Mouse (Mus musculus) midbrain, embryonic 11.5 days (tissue): ENCODE data around the gene Igfbp1. TPM values are rescaled to one million over a fixed set of nuclear protein-coding genes. Genes with fewer than 3 reads are reported as not detected.

Experiments
- ATAC-seq: fragments of 200-750 bp; cut with Nextera tagmentation; 2 replicates; pipeline ENCODE4 v1.8.0; 2017; ENCODE audit warnings: moderate TSS enrichment, moderate library complexity; ENCODE audit not compliant: low FRiP score
- DNase-seq: peaks from one replicate; pipeline ENCODE4 v3.0.0; 2015; ENCODE audit warnings: low spot score; ENCODE audit errors: missing footprints
- H3K27ac ChIP-seq: fragments of 300-500 bp; sonication (generic); 2 replicates; pipeline ENCODE4 v1.5.1; 2014; ENCODE audit warnings: low read depth, low read length
- H3K27me3 ChIP-seq: fragments of 300-500 bp; sonication (generic); 2 replicates; pipeline ENCODE4 v1.6.1; 2014; ENCODE audit warnings: mild to moderate bottlenecking, low read length, moderate library complexity, mixed read lengths; ENCODE audit not compliant: control insufficient read depth, insufficient read depth
- H3K36me3 ChIP-seq: fragments of 300-500 bp; sonication (generic); 2 replicates; pipeline ENCODE4 v1.6.1; 2014; ENCODE audit warnings: mild to moderate bottlenecking, low read length, moderate library complexity, mixed read lengths; ENCODE audit not compliant: control insufficient read depth, insufficient read depth
- H3K4me1 ChIP-seq: fragments of 300-500 bp; sonication (generic); 2 replicates; pipeline ENCODE4 v1.6.1; 2014; ENCODE audit warnings: low read length; ENCODE audit not compliant: control insufficient read depth, insufficient read depth
- H3K4me2 ChIP-seq: fragments of 300-500 bp; sonication (generic); 2 replicates; pipeline ENCODE4 v1.6.1; 2014; ENCODE audit warnings: mild to moderate bottlenecking, moderate library complexity
- H3K4me3 ChIP-seq: fragments of 300-500 bp; sonication (generic); 2 replicates; pipeline ENCODE4 v1.5.1; 2014; ENCODE audit warnings: low read depth, low read length
- H3K9ac ChIP-seq: fragments of 300-500 bp; sonication (generic); 2 replicates; pipeline ENCODE4 v1.6.1; 2014; ENCODE audit warnings: low read length
- H3K9me3 ChIP-seq: fragments of 300-500 bp; sonication (generic); 2 replicates; pipeline ENCODE4 v1.6.1; 2016; ENCODE audit warnings: low read length; ENCODE audit not compliant: control insufficient read depth
- WGBS: fragments of 180-500 bp; shearing (Covaris S2); extraction: QIAGEN DNeasy Blood & Tissue Kit; methylation state at CpG from one replicate; pipeline ENCODE4 v1.1.7; 2014; 5-methylcytosine and 5-hydroxymethylcytosine counted together
- polyA plus RNA-seq: library from polyadenylated mRNA; unstranded; fragments of >200 nt; fragmentation: Nextera tagmentation; extraction: Ambion mirVana; gene quantifications from 2 replicates; pipeline ENCODE4 v1.2.1, GENCODE M21; 2014

The Igfbp1 gene
- polyA plus RNA-seq, 1 experiment from 2014 or later: 0.14 TPM

GRCm38 (mm10) chr11:7231958-7232357 is 34.4 kb downstream of the Igfbp1 start:
- Histone ChIP-seq H3K36me3 (no peaks in the 10 kb centered on the region), H3K27me3 (no peaks in the 10 kb centered on the region), H3K4me1 (no peaks in the 10 kb centered on the region), H3K4me2 (no peak overlapping the region), H3K4me3 (no peak overlapping the region), H3K9ac (no peak overlapping the region), H3K9me3 (no peaks in the 10 kb centered on the region), H3K27ac (no peak overlapping the region)
- ATAC-seq (no peak), DNase-seq (no peak)
- WGBS: 92% methylated on average over 4 of the region's 4 CpGs

GRCm38 (mm10) chr11:7233333-7233732 is 35.8 kb downstream of the Igfbp1 start:
- ATAC-seq (no peak), DNase-seq (no peak)
- Histone ChIP-seq H3K36me3 (no peaks in the 10 kb centered on the region), H3K27ac (no peak overlapping the region), H3K9me3 (no peaks in the 10 kb centered on the region), H3K4me3 (no peak overlapping the region), H3K27me3 (no peaks in the 10 kb centered on the region), H3K4me1 (no peaks in the 10 kb centered on the region), H3K4me2 (no peak overlapping the region), H3K9ac (no peak overlapping the region)
- WGBS: 75% methylated on average over 2 of the region's 2 CpGs

GRCm38 (mm10) chr11:7234436-7234835 is 36.9 kb downstream of the Igfbp1 start:
- Histone ChIP-seq H3K9me3 (no peaks in the 10 kb centered on the region), H3K36me3 (no peaks in the 10 kb centered on the region)

GRCm38 (mm10) chr11:7234981-7235609 is 37.5 kb downstream of the Igfbp1 start:
- H3K36me3 ChIP-seq: no peaks in the 10 kb centered on the region
- no peaks in the 10 kb centered on the region for H3K4me1 ChIP-seq
- no peak overlapping the region for H3K27ac ChIP-seq
- no peaks in the 10 kb centered on the region for H3K27me3 ChIP-seq
- ATAC-seq (no peak), DNase-seq (no peak)
- H3K4me2 ChIP-seq: no peak overlapping the region
- no peaks in the 10 kb centered on the region for H3K9me3 ChIP-seq
- H3K9ac ChIP-seq: no peak overlapping the region
- WGBS: 72% methylated on average over 3 of the region's 3 CpGs
- no peak overlapping the region for H3K4me3 ChIP-seq

More at GRCm38 (mm10) chr11:7234436-7234835, 36.9 kb downstream of the Igfbp1 start:
- ATAC-seq: no peak
- Histone ChIP-seq H3K27ac (no peak overlapping the region), H3K4me1 (no peaks in the 10 kb centered on the region), H3K27me3 (no peaks in the 10 kb centered on the region), H3K4me2 (no peak overlapping the region), H3K4me3 (no peak overlapping the region), H3K9ac (no peak overlapping the region)
- 87% methylated on average over 1 of the region's 1 CpGs for WGBS
- DNase-seq: no peak

- Histone ChIP-seq H3K4me3 (no peak overlapping the region), H3K36me3 (no peaks in the 10 kb centered on the region), H3K27me3 (no peaks in the 10 kb centered on the region), H3K4me1 (no peaks in the 10 kb centered on the region), H3K4me2 (no peak overlapping the region), H3K9ac (no peak overlapping the region), H3K27ac (no peak overlapping the region), H3K9me3 (no peaks in the 10 kb centered on the region)
- DNase-seq (no peak), ATAC-seq (no peak)
- WGBS: 88% methylated on average over 2 of the region's 2 CpGs
Observed at GRCm38 (mm10) chr11:7236751-7237150, 39.2 kb downstream of the Igfbp1 start.

GRCm38 (mm10) chr11:7237712-7238111 is 40.1 kb downstream of the Igfbp1 start:
- 88% methylated on average over 6 of the region's 6 CpGs for WGBS
- no peak overlapping the region for H3K4me2 ChIP-seq
- H3K4me1 ChIP-seq: no peaks in the 10 kb centered on the region
- H3K9me3 ChIP-seq: no peaks in the 10 kb centered on the region
- ATAC-seq (no peak), DNase-seq (no peak)
- no peaks in the 10 kb centered on the region for H3K36me3 ChIP-seq
- no peak overlapping the region for H3K9ac ChIP-seq
- H3K27me3 ChIP-seq: no peaks in the 10 kb centered on the region
- H3K4me3 ChIP-seq: no peak overlapping the region
- no peak overlapping the region for H3K27ac ChIP-seq

GRCm38 (mm10) chr11:7238546-7238945 is 41.0 kb downstream of the Igfbp1 start:
- H3K27ac ChIP-seq: no peak overlapping the region
- ATAC-seq: no peak

GRCm38 (mm10) chr11:7239041-7239740 is 41.6 kb downstream of the Igfbp1 start:
- H3K27me3 ChIP-seq: no peaks in the 10 kb centered on the region
- no peak overlapping the region for H3K4me3 ChIP-seq
- H3K36me3 ChIP-seq: no peaks in the 10 kb centered on the region
- no peak overlapping the region for H3K4me2 ChIP-seq
- H3K4me1 ChIP-seq: no peaks in the 10 kb centered on the region
- WGBS: 57% methylated on average over 4 of the region's 4 CpGs
- no peak overlapping the region for H3K9ac ChIP-seq
- ATAC-seq (no peak), DNase-seq (no peak)
- H3K27ac ChIP-seq: no peak overlapping the region
- H3K9me3 ChIP-seq: no peaks in the 10 kb centered on the region

More at GRCm38 (mm10) chr11:7238546-7238945, 41.0 kb downstream of the Igfbp1 start:
- Histone ChIP-seq H3K9me3 (no peaks in the 10 kb centered on the region), H3K9ac (no peak overlapping the region), H3K27me3 (no peaks in the 10 kb centered on the region), H3K4me1 (no peaks in the 10 kb centered on the region), H3K4me2 (no peak overlapping the region), H3K4me3 (no peak overlapping the region), H3K36me3 (no peaks in the 10 kb centered on the region)
- no peak for DNase-seq
- 95% methylated on average over 6 of the region's 6 CpGs for WGBS

- ATAC-seq (no peak), DNase-seq (no peak)
- no peaks in the 10 kb centered on the region for H3K36me3 ChIP-seq
- H3K4me3 ChIP-seq: no peak overlapping the region
- no peak overlapping the region for H3K9ac ChIP-seq
- 70% methylated on average over 1 of the region's 1 CpGs for WGBS
- H3K9me3 ChIP-seq: no peaks in the 10 kb centered on the region
- no peaks in the 10 kb centered on the region for H3K4me1 ChIP-seq
- H3K4me2 ChIP-seq: no peak overlapping the region
- no peak overlapping the region for H3K27ac ChIP-seq
- H3K27me3 ChIP-seq: no peaks in the 10 kb centered on the region
Observed at GRCm38 (mm10) chr11:7244782-7245181, 47.2 kb downstream of the Igfbp1 start.
